Mouse (Mus musculus): ENCODE measurements around the gene Usp48. TPM values are rescaled to one million over a fixed set of nuclear protein-coding genes. Genes with fewer than 3 reads are reported as not detected.

Gene Usp48
- polyA plus RNA-seq, 1 experiment from 2014 or later = 69.2 TPM

- peaks cover 49% of the 10 kb centered on the region for H3K27me3 ChIP-seq
- peaks cover 44% of the 10 kb centered on the region for H3K4me1 ChIP-seq (replicated peaks)
- ATAC-seq (ENCODE audit: low read depth) = no peak; the same call in 1 of the 2 replicates
- H3K9ac ChIP-seq = 0 out of 2 replicates have a peak overlapping the region, but pooled peaks have one; percentile 26
- H3K9me3 ChIP-seq = no peaks in the 10 kb centered on the region
- H3K4me2 ChIP-seq = peak overlapping the region; percentile 74
- H3K4me3 ChIP-seq = no peak overlapping the region
- 21% methylated on average over 7 of the region's 7 CpGs for WGBS
- H3K27ac ChIP-seq (replicated peaks) = peak overlapping the region; percentile 76
- H3K36me3 ChIP-seq = no peaks in the 10 kb centered on the region
Measured at GRCm38 (mm10) chr4:137680721-137681120, 87.2 kb downstream of the Usp48 start.

DNA sequence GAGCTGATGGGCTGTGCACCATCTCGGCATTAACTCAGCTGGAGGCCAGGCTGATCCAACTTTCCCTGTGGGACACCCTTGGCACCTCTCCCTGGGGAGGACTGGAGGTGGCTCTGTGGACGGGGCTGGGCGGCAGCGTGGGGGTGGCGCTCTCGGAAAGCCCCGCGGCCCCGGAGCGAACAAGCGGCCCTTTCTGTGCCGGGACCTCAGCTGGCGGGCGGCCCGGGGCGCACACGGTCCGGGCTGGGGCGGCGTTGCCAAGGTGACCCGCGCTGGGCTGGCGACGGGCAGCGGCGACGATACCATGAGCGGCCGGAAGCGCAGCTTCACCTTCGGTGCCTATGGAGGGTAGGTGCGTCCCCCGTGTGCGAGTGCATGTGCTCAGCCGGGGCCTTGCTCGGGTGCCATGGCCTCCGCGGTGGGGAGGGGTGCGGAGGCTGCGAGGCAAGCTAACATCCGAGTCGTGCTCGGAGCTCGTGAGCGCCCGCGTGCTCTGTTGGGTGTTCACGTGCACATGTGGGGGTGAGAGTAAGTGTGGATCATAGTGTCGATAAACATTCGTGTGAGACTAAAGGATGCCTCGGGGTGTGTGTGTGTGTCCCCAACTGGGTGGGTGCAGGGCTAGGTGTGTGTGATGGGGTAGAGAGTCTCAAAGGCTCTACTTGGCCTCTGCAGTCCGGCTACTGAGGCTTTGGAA, 88.0 kb downstream of the Usp48 start:
- peak overlapping the region; percentile 74 for H3K4me2 ChIP-seq
- H3K27me3 ChIP-seq = peaks cover 49% of the 10 kb centered on the region
- peak overlapping the region; percentile 40 for H3K4me3 ChIP-seq
- H3K9ac ChIP-seq = peak overlapping the region; percentile 67
- ATAC-seq (ENCODE audit: low read depth) = peak; percentile 63
- 4% methylated on average over 52 of the region's 52 CpGs for WGBS
- H3K36me3 ChIP-seq = no peaks in the 10 kb centered on the region
- no peaks in the 10 kb centered on the region for H3K9me3 ChIP-seq
- H3K27ac ChIP-seq (replicated peaks) = peak overlapping the region; percentile 76
- peaks cover 49% of the 10 kb centered on the region for H3K4me1 ChIP-seq (replicated peaks)

- H3K9me3 ChIP-seq = no peaks in the 10 kb centered on the region
- ATAC-seq (ENCODE audit: low read depth) = no peak
- H3K4me2 ChIP-seq = peak overlapping the region; percentile 74; the same call in 1 of the 2 replicates
- H3K4me1 ChIP-seq (replicated peaks) = peaks cover 49% of the 10 kb centered on the region
- H3K36me3 ChIP-seq = no peaks in the 10 kb centered on the region
- 50% methylated on average over 7 of the region's 7 CpGs for WGBS
- H3K4me3 ChIP-seq = no peak overlapping the region
- H3K27me3 ChIP-seq = peaks cover 38% of the 10 kb centered on the region
- H3K27ac ChIP-seq (replicated peaks) = no peak overlapping the region
- no peak overlapping the region; the same call in 1 of the 2 replicates for H3K9ac ChIP-seq
Measured at GRCm38 (mm10) chr4:137682961-137683453, 89.5 kb downstream of the Usp48 start.

- Histone ChIP-seq H3K9ac (no peak overlapping the region), H3K4me1 (replicated peaks) (peaks cover 46% of the 10 kb centered on the region), H3K4me2 (no peak overlapping the region), H3K36me3 (no peaks in the 10 kb centered on the region), H3K4me3 (no peak overlapping the region), H3K9me3 (no peaks in the 10 kb centered on the region), H3K27ac (replicated peaks) (no peak overlapping the region), H3K27me3 (peaks cover 33% of the 10 kb centered on the region)
- 42% methylated on average over 9 of the region's 9 CpGs for WGBS
- no peak for ATAC-seq (ENCODE audit: low read depth)
Measured at GRCm38 (mm10) chr4:137684830-137685343, 91.3 kb downstream of the Usp48 start.

GRCm38 (mm10) chr4:137686303-137686702, 92.7 kb downstream of the Usp48 start:
- Histone ChIP-seq H3K27me3 (peaks cover 25% of the 10 kb centered on the region), H3K36me3 (no peaks in the 10 kb centered on the region), H3K4me2 (no peak overlapping the region), H3K4me1 (replicated peaks) (peaks cover 31% of the 10 kb centered on the region), H3K4me3 (no peak overlapping the region), H3K27ac (replicated peaks) (no peak overlapping the region), H3K9ac (no peak overlapping the region), H3K9me3 (no peaks in the 10 kb centered on the region)
- ATAC-seq (ENCODE audit: low read depth) = no peak
- WGBS = 39% methylated on average over 5 of the region's 5 CpGs

- H3K9ac ChIP-seq = no peak overlapping the region
- WGBS = 73% methylated on average over 14 of the region's 14 CpGs
Measured at GRCm38 (mm10) chr4:137687234-137687825, 93.8 kb downstream of the Usp48 start.

GRCm38 (mm10) chr4:137692107-137692902, 98.8 kb downstream of the Usp48 start:
- Histone ChIP-seq H3K4me1 (replicated peaks) (peaks cover 14% of the 10 kb centered on the region), H3K27ac (replicated peaks) (no peak overlapping the region), H3K9ac (no peak overlapping the region), H3K36me3 (no peaks in the 10 kb centered on the region), H3K27me3 (no peaks in the 10 kb centered on the region), H3K4me2 (no peak overlapping the region), H3K4me3 (no peak overlapping the region), H3K9me3 (no peaks in the 10 kb centered on the region)
- no peak for ATAC-seq (ENCODE audit: low read depth)
- 86% methylated on average over 10 of the region's 10 CpGs for WGBS

More at GRCm38 (mm10) chr4:137687234-137687825, 93.8 kb downstream of the Usp48 start:
- H3K27ac ChIP-seq (replicated peaks) = no peak overlapping the region
- no peak overlapping the region for H3K4me2 ChIP-seq
- peaks cover 17% of the 10 kb centered on the region for H3K27me3 ChIP-seq
- H3K4me3 ChIP-seq = no peak overlapping the region
- no peaks in the 10 kb centered on the region for H3K36me3 ChIP-seq
- H3K4me1 ChIP-seq (replicated peaks) = peaks cover 21% of the 10 kb centered on the region
- ATAC-seq (ENCODE audit: low read depth) = no peak
- H3K9me3 ChIP-seq = no peaks in the 10 kb centered on the region

DNA sequence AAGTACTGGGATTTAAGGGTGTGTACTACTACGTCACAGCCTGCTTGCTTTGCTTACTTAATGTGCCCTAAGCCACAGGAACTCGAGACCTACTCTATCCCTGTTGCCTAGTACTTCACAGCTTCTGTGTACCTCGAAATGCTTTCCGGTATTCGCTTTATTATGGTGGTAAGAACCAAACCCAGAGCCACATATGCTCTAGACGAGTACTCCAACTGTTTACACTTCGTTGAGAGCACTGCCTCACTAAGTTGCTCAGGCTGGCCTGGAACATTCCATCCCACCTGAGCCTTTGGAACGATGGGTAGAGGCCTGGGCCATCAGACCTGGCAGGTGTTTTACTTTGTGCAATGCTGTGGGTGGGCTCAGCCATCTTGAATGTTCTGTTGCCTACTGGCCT, 101.7 kb downstream of the Usp48 start:
- Histone ChIP-seq H3K9ac (no peak overlapping the region), H3K27me3 (no peaks in the 10 kb centered on the region), H3K27ac (replicated peaks) (no peak overlapping the region), H3K4me1 (replicated peaks) (peaks cover 39% of the 10 kb centered on the region), H3K9me3 (no peaks in the 10 kb centered on the region), H3K4me3 (no peak overlapping the region), H3K36me3 (no peaks in the 10 kb centered on the region), H3K4me2 (no peak overlapping the region)
- 81% methylated on average over 8 of the region's 8 CpGs for WGBS
- ATAC-seq (ENCODE audit: low read depth) = no peak

GRCm38 (mm10) chr4:137695900-137696299, 102.3 kb downstream of the Usp48 start:
- Histone ChIP-seq H3K36me3 (no peaks in the 10 kb centered on the region), H3K27me3 (no peaks in the 10 kb centered on the region), H3K9ac (no peak overlapping the region), H3K4me1 (replicated peaks) (peaks cover 39% of the 10 kb centered on the region), H3K4me3 (no peak overlapping the region), H3K27ac (replicated peaks) (peak overlapping the region; percentile 38; the same call in 1 of the 2 replicates), H3K9me3 (no peaks in the 10 kb centered on the region), H3K4me2 (no peak overlapping the region)
- WGBS = 28% methylated on average over 4 of the region's 4 CpGs
- ATAC-seq (ENCODE audit: low read depth) = no peak

DNA sequence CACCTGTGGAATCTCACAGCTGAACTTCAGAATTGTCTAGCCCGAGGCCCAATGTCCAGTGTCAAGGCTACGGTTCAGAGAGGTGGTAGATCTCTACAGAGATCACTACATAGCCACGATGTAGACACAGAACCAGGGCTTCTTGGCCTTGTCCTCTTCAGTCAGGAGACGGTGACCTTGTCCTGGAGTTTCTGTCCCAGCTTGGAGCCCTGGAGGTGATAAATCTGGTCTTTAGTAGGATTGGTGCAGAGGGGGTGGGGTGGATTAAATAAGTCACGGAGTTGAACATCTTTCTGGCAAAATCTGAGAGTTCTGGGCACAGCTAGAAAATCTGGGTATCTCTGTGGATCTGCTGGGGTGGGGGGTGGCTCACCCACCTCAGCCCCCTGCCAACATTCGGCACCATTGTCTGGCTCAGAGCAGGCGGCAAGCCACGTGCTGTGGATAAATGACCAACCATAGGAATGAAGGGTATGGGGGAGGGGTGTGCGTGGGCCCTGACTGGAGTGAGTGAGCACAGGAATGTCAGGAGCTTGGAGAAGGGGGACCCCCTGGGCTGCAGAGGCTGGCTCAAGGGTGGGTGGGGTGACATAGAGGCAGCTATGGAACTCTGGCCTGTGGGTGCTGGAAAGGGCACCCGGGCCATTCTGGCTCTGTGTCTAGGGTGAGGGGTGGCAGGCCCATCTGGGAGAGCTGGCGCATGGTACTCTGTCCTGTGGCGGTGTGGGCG, 103.8 kb downstream of the Usp48 start:
- ATAC-seq (ENCODE audit: low read depth) = no peak
- no peaks in the 10 kb centered on the region for H3K36me3 ChIP-seq
- WGBS = 71% methylated on average over 13 of the region's 13 CpGs
- H3K4me2 ChIP-seq = no peak overlapping the region
- no peaks in the 10 kb centered on the region for H3K27me3 ChIP-seq
- no peak overlapping the region for H3K27ac ChIP-seq (replicated peaks)
- H3K4me3 ChIP-seq = no peak overlapping the region
- no peak overlapping the region for H3K9ac ChIP-seq
- H3K9me3 ChIP-seq = no peaks in the 10 kb centered on the region
- H3K4me1 ChIP-seq (replicated peaks) = peaks cover 39% of the 10 kb centered on the region

Data from neural tube, embryonic 13.5 days (tissue).